In the genomic region with DNA sequence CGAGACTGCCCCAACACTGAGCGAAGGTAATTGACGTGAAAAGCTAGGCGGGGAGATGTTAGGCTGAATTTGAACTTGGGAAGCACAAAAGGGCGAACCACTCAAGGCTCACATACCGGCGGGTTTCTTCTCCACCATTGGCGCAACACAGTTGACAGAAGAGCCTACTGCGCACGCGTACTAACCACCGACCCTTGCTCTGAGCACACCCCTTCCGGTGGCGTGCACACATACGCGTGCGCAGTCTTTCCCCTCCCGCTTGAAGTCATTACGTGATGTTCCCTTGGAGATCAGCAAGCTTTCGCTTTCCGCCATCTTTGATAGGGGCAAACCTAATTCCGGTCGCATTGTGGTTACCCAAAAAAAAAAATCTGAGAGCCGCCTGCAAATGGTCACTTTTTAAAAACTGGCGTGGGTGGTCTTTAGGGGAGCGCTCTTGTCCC, we compare ENCODE assay signal across 8 mouse cellular contexts. TPM values are rescaled to one million over a fixed set of nuclear protein-coding genes. Genes with fewer than 3 reads are reported as not detected.
DNase-seq lines count a peak whose midpoint lies in the region; ATAC-seq and TF ChIP-seq lines count a peak whose summit lies in the region.

A gene (plus strand): TSS at position 325 of the 443 bp plus-strand sequence.

- H3K27ac ChIP-seq in bone marrow macrophage, adult 2 months (ENCODE audit: insufficient read depth, low read depth, low read length), result peak within 1 kb of the TSS; percentile 73
- peak within 1 kb of the TSS; percentile 84 for H3K27ac ChIP-seq in embryonic fibroblast, embryonic 13.5 days (ENCODE audit: insufficient read depth, low read length)
- peak within 1 kb of the TSS; percentile 92 for H3K27ac ChIP-seq in kidney, embryonic 14.5 days (ENCODE audit: low read depth, low read length)
- peak within 1 kb of the TSS; percentile 97 for H3K27ac ChIP-seq in limb, embryonic 15.5 days

- no peaks in the 10 kb centered on the region for H3K27me3 ChIP-seq in kidney, embryonic 14.5 days (ENCODE audit: control insufficient read depth, insufficient read depth, low read length)
- no peaks in the 10 kb centered on the region for H3K27me3 ChIP-seq in limb, embryonic 15.5 days

- H3K9me3 ChIP-seq in kidney, embryonic 14.5 days (ENCODE audit: control insufficient read depth, low read length), result no peaks in the 10 kb centered on the region
- H3K9me3 ChIP-seq in limb, embryonic 15.5 days, result no peaks in the 10 kb centered on the region

- ATAC-seq in kidney, embryonic 14.5 days (ENCODE audit: low FRiP score, low TSS enrichment), result peak; percentile 90
- peak; percentile 86 for ATAC-seq in limb, embryonic 15.5 days (ENCODE audit: insufficient number of reproducible peaks, low FRiP score, low TSS enrichment, low read depth)

- WGBS in kidney, embryonic 14.5 days, result under 1% methylated on average over 26 of the region's 26 CpGs
- 0% methylated on average over 26 of the region's 26 CpGs for WGBS in limb, embryonic 15.5 days

- H3K4me3 ChIP-seq in bone marrow macrophage, adult 2 months (ENCODE audit: insufficient read depth, low read length), result peak within 1 kb of the TSS; percentile 93
- peak within 1 kb of the TSS; percentile 81 for H3K4me3 ChIP-seq in embryonic fibroblast, embryonic 13.5 days (ENCODE audit: insufficient read depth, low read length)
- H3K4me3 ChIP-seq in kidney, embryonic 14.5 days (ENCODE audit: low read length), result peak within 1 kb of the TSS; percentile 85
- H3K4me3 ChIP-seq in limb, embryonic 15.5 days, result peak within 1 kb of the TSS; percentile 92

- H3K36me3 ChIP-seq in kidney, embryonic 14.5 days (ENCODE audit: control insufficient read depth, insufficient read depth, low read length), result peaks cover 40% of the 10 kb centered on the region
- H3K36me3 ChIP-seq in limb, embryonic 15.5 days, result peaks cover 51% of the 10 kb centered on the region

- H3K9ac ChIP-seq in kidney, embryonic 14.5 days (ENCODE audit: low read depth, low read length), result peak within 1 kb of the TSS; percentile 90
- H3K9ac ChIP-seq in limb, embryonic 15.5 days, result peak within 1 kb of the TSS; percentile 88

- TF ChIP-seq CTCF in bone marrow macrophage, adult 2 months (IDR thresholded peaks at IDR 0.05; ENCODE audit: low read depth, low read length), result no peak
- TF ChIP-seq CTCF in embryonic fibroblast, embryonic 13.5 days (IDR thresholded peaks at IDR 0.05; ENCODE audit: borderline replicate concordance, insufficient read depth, low read length), result no peak

- H3K4me2 ChIP-seq in kidney, embryonic 14.5 days (replicated peaks; ENCODE audit: low read depth, low read length), result peak within 1 kb of the TSS; percentile 70
- H3K4me2 ChIP-seq in limb, embryonic 15.5 days, result peak within 1 kb of the TSS; percentile 78

- no peak for TF ChIP-seq POLR2A in bone marrow macrophage, adult 2 months (IDR thresholded peaks at IDR 0.05; ENCODE audit: borderline replicate concordance, low read depth, low read length)
- peak; percentile 61 for TF ChIP-seq POLR2A in embryonic fibroblast, embryonic 13.5 days (IDR thresholded peaks at IDR 0.05; ENCODE audit: low read depth, low read length)

- H3K4me1 ChIP-seq in bone marrow macrophage, adult 2 months (ENCODE audit: control insufficient read depth, insufficient read depth, low read length), result peaks cover 11% of the 10 kb centered on the region
- H3K4me1 ChIP-seq in embryonic fibroblast, embryonic 13.5 days (ENCODE audit: control insufficient read depth, insufficient read depth, low read length), result no peaks in the 10 kb centered on the region
- peaks cover 12% of the 10 kb centered on the region; the same call in 1 of the 2 replicates for H3K4me1 ChIP-seq in kidney, embryonic 14.5 days (ENCODE audit: control insufficient read depth, insufficient read depth, low read length)
- H3K4me1 ChIP-seq in limb, embryonic 15.5 days, result peaks cover 26% of the 10 kb centered on the region

- peak; percentile 99 for DNase-seq in A20 (ENCODE audit: low read depth, low spot score)
- DNase-seq in heart, adult 9 months (ENCODE audit: low spot score in 2 of 2), result peak; percentile 96 to 97
- peak; percentile 86 to 89 for DNase-seq in monocyte, adult 2 months (ENCODE audit: low read depth in 1 of 2, low spot score in 2 of 2)
- DNase-seq in spleen, postnatal 4 days (ENCODE audit: low spot score in 2 of 2), result peak; percentile 96 to 98

RNA-seq across cellular contexts. Expression of the gene that starts here (rescaled TPM):
- polyA plus RNA-seq in bone marrow macrophage, adult 2 months (2012; ENCODE audit: insufficient read depth, insufficient read length, missing spikeins), result 66.4 and 66.7 TPM in 2 replicates
- polyA plus RNA-seq in embryonic fibroblast, embryonic 13.5 days (2011; ENCODE audit: insufficient read length, low read depth, missing spikeins), result 120 and 152 TPM in 2 replicates
- polyA plus RNA-seq in kidney, embryonic 14.5 days (2014; fragmentation: Nextera tagmentation; extraction: Ambion mirVana), result 28.5 and 41.4 TPM in 2 replicates
- 61.4 and 73.5 TPM in 2 replicates for polyA plus RNA-seq in limb, embryonic 15.5 days (2015; fragmentation: Nextera tagmentation; extraction: Ambion mirVana)

Comparison
In these comparisons a context has a peak if more than half of its experiments do, and no peak if none do; other contexts are left out.
1. Peak in every context shown above with its lines: DNase-seq, ATAC-seq, H3K4me3 ChIP-seq and H3K27ac ChIP-seq.